Mouse (Mus musculus): ENCODE results near the gene Kalrn. TPM values are rescaled to one million over a fixed set of nuclear protein-coding genes. Genes with fewer than 3 reads are reported as not detected.

Kalrn gene
- polyA plus RNA-seq, 1 experiment from 2014 or later = 30.0 TPM

DNA sequence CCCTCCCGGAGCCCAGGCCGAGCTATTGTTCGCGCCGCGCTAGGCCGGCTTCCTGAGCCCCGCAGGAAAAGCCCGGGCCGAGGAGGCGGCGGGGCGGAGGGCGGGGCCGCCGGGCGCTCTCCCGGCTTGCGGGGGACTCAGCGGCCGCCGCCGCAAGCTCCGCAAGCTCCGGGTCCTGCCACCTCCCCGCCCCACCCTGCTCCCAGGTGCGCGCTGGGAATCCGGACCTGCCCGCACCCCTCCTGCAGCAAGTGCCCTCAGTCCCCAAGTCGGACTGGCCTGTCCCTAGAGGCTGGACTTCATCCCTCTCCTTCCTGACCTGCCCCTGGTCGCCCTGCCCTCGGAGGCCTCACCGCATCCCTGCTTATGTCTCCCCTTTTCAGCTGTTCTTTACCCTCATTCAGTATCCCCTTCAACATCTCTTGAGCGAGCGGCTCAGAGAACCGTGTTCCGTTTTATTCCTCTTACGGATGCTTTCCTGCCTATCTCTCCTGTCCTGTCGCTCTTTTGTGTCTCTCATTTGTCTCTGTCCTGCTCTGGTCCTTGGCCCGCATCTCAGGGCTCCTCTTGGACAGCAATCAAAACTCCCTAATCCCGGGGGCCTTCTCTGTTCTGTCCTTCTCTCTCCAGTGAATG is 642 bp upstream of the Kalrn start:
- ATAC-seq (ENCODE audit: low FRiP score) = peak; percentile 84
- no peaks in the 10 kb centered on the region for H3K9me3 ChIP-seq
- peak overlapping the region; percentile 94 for H3K4me3 ChIP-seq (replicated peaks)
- peak overlapping the region; percentile 70 for H3K4me2 ChIP-seq
- peak overlapping the region; percentile 98 for H3K27ac ChIP-seq
- 1% methylated on average over 41 of the region's 42 CpGs for WGBS
- no peaks in the 10 kb centered on the region for H3K36me3 ChIP-seq (replicated peaks)
- H3K4me1 ChIP-seq = peaks cover 31% of the 10 kb centered on the region
- peak overlapping the region; percentile 98 for H3K9ac ChIP-seq
- H3K27me3 ChIP-seq = no peaks in the 10 kb centered on the region

- no peaks in the 10 kb centered on the region for H3K27me3 ChIP-seq
- H3K4me1 ChIP-seq = peaks cover 33% of the 10 kb centered on the region
- H3K36me3 ChIP-seq (replicated peaks) = no peaks in the 10 kb centered on the region
- H3K4me2 ChIP-seq = peak overlapping the region; percentile 70
- no peak for ATAC-seq (ENCODE audit: low FRiP score)
- peak overlapping the region; percentile 98 for H3K27ac ChIP-seq
- peak overlapping the region; percentile 98 for H3K9ac ChIP-seq
- no peaks in the 10 kb centered on the region for H3K9me3 ChIP-seq
- peak overlapping the region; percentile 94 for H3K4me3 ChIP-seq (replicated peaks)
- under 1% methylated on average over 61 of the region's 61 CpGs for WGBS
These were observed 754 bp downstream of the Kalrn start for GRCm38 (mm10) chr16:34572406-34573150.

GRCm38 (mm10) chr16:34571931-34572405 is 1.4 kb downstream of the Kalrn start:
- under 1% methylated on average over 10 of the region's 10 CpGs for WGBS
- H3K36me3 ChIP-seq (replicated peaks) = no peaks in the 10 kb centered on the region
- no peak for ATAC-seq (ENCODE audit: low FRiP score)
- peaks cover 33% of the 10 kb centered on the region for H3K4me1 ChIP-seq
- peak overlapping the region; percentile 98 for H3K9ac ChIP-seq
- no peaks in the 10 kb centered on the region for H3K27me3 ChIP-seq
- H3K9me3 ChIP-seq = no peaks in the 10 kb centered on the region
- H3K4me2 ChIP-seq = peak overlapping the region; percentile 70
- H3K4me3 ChIP-seq (replicated peaks) = peak overlapping the region; percentile 94
- peak overlapping the region; percentile 98; the same call in 1 of the 2 replicates for H3K27ac ChIP-seq

- ATAC-seq (ENCODE audit: low FRiP score) = no peak
- WGBS = 54% methylated on average over 2 of the region's 2 CpGs
- Histone ChIP-seq H3K36me3 (replicated peaks) (no peaks in the 10 kb centered on the region), H3K9ac (no peak overlapping the region), H3K27me3 (no peaks in the 10 kb centered on the region), H3K4me3 (replicated peaks) (no peak overlapping the region), H3K27ac (no peak overlapping the region), H3K4me1 (peaks cover 50% of the 10 kb centered on the region), H3K4me2 (no peak overlapping the region), H3K9me3 (no peaks in the 10 kb centered on the region)
These were observed 3.4 kb downstream of the Kalrn start for GRCm38 (mm10) chr16:34569897-34570296.

DNA sequence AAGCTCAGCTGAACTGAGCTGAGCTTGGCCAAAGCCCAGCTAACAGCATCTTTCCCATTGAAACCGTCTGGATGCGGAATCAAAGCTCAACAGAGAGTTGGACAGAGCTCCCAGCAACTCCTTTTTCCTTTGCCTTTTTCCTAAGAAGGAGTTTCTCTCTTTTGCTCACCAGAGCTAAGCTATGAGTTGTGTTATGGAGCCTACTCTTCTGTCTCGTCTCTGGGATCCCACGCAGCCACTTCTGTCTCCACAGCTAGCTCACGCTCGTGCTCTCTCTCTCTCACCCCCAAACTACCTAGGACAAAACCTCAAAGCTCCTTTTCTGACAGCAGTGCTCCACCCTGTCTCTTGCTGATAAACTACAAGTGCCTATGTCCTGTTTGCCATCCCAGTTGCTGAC is 4.5 kb downstream of the Kalrn start:
- Histone ChIP-seq H3K9ac (no peak overlapping the region), H3K4me3 (replicated peaks) (no peak overlapping the region), H3K27me3 (no peaks in the 10 kb centered on the region), H3K27ac (no peak overlapping the region), H3K36me3 (replicated peaks) (no peaks in the 10 kb centered on the region), H3K4me2 (no peak overlapping the region), H3K9me3 (no peaks in the 10 kb centered on the region), H3K4me1 (peaks cover 58% of the 10 kb centered on the region)
- ATAC-seq (ENCODE audit: low FRiP score) = no peak
- WGBS = 87% methylated on average over 6 of the region's 6 CpGs

- 84% methylated on average over 11 of the region's 11 CpGs for WGBS
- 0 out of 2 replicates have a peak overlapping the region, but pooled peaks have one; percentile 27 for H3K27ac ChIP-seq
- no peaks in the 10 kb centered on the region for H3K36me3 ChIP-seq (replicated peaks)
- H3K4me2 ChIP-seq = no peak overlapping the region
- peaks cover 70% of the 10 kb centered on the region for H3K4me1 ChIP-seq
- no peak overlapping the region for H3K9ac ChIP-seq
- no peak overlapping the region for H3K4me3 ChIP-seq (replicated peaks)
- no peak for ATAC-seq (ENCODE audit: low FRiP score)
- no peaks in the 10 kb centered on the region for H3K9me3 ChIP-seq
- no peaks in the 10 kb centered on the region for H3K27me3 ChIP-seq
These were observed 9.6 kb downstream of the Kalrn start for GRCm38 (mm10) chr16:34563593-34564280.

DNA sequence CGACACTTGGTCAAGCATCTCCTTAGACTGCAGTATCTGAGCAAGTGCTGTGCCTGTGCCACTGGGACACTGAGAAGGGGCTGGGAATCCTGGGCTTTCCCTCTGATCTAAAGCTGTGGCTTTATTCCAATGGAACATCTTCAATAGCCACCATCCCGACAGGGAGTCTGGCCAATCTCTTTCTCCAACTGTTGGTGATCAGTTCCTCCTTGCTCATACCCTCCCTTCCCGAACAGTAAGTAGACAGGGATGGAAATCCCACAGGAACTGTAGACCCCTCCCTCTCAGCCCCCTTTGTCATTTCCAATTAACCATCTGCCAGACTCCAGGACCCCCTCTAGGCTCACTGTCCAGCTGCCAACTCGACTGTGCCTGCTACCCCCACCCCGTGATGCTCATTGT is 11.6 kb downstream of the Kalrn start:
- Histone ChIP-seq H3K9me3 (no peaks in the 10 kb centered on the region), H3K4me2 (peak overlapping the region; percentile 26), H3K27ac (peak overlapping the region; percentile 75), H3K4me3 (replicated peaks) (no peak overlapping the region; the same call in 1 of the 2 replicates), H3K27me3 (no peaks in the 10 kb centered on the region), H3K9ac (no peak overlapping the region), H3K4me1 (peaks cover 84% of the 10 kb centered on the region), H3K36me3 (replicated peaks) (no peaks in the 10 kb centered on the region)
- peak; percentile 82 for ATAC-seq (ENCODE audit: low FRiP score)
- 12% methylated on average over 5 of the region's 5 CpGs for WGBS

DNA sequence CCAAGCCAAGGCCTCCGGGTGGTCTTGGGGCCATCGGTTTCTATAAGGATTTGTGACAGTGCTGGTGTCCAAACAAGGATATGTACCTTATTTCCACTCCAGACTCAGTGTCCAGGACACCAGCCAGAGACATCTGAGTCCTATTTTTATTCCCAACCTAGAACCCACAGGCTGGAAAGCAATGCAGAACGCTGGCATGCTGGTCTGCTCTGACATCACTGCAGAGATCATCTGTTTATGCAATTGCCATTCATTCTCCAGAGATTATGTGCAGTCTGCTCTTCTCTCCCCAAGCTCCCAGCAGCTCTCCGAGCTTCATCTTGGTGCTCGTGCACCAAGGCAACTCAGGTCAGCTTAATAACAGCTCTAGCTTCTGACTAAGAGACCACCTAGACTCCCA is 12.5 kb downstream of the Kalrn start:
- Histone ChIP-seq H3K4me2 (no peak overlapping the region), H3K4me3 (replicated peaks) (no peak overlapping the region), H3K4me1 (peaks cover 76% of the 10 kb centered on the region), H3K9ac (no peak overlapping the region), H3K36me3 (replicated peaks) (no peaks in the 10 kb centered on the region), H3K27me3 (no peaks in the 10 kb centered on the region), H3K9me3 (no peaks in the 10 kb centered on the region), H3K27ac (peak overlapping the region; percentile 48)
- WGBS = 69% methylated on average over 5 of the region's 5 CpGs
- ATAC-seq (ENCODE audit: low FRiP score) = no peak

GRCm38 (mm10) chr16:34560411-34560810 is 12.9 kb downstream of the Kalrn start:
- H3K4me1 ChIP-seq = peaks cover 72% of the 10 kb centered on the region
- 92% methylated on average over 2 of the region's 2 CpGs for WGBS
- no peak overlapping the region for H3K4me2 ChIP-seq
- no peak overlapping the region for H3K4me3 ChIP-seq (replicated peaks)
- no peak overlapping the region for H3K9ac ChIP-seq
- no peaks in the 10 kb centered on the region for H3K36me3 ChIP-seq (replicated peaks)
- H3K27ac ChIP-seq = no peak overlapping the region
- no peak for ATAC-seq (ENCODE audit: low FRiP score)
- H3K9me3 ChIP-seq = no peaks in the 10 kb centered on the region
- H3K27me3 ChIP-seq = no peaks in the 10 kb centered on the region

DNA sequence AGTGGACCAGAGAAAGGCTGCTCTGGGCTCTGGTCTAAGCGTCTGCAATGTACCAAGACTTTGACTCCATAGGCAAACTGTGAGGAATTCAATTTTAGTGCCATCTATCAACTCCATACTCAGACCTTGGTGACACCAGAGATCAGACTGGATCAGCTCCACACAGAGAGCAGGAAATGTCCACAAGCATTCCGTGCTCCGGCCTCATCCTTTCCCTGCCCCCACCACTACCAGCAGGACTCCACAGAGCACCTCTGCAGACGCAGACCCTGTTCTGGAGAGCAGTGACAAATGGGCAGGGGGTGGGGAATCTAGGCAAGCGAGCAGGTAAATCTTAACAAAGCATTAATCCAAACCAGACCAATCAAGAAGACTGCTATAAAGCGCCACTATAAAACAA is 15.4 kb downstream of the Kalrn start:
- Histone ChIP-seq H3K9ac (no peak overlapping the region), H3K4me3 (replicated peaks) (no peak overlapping the region), H3K4me2 (no peak overlapping the region), H3K4me1 (peaks cover 65% of the 10 kb centered on the region), H3K9me3 (no peaks in the 10 kb centered on the region), H3K27me3 (no peaks in the 10 kb centered on the region), H3K27ac (no peak overlapping the region), H3K36me3 (replicated peaks) (no peaks in the 10 kb centered on the region)
- 59% methylated on average over 6 of the region's 6 CpGs for WGBS
- ATAC-seq (ENCODE audit: low FRiP score) = no peak

DNA sequence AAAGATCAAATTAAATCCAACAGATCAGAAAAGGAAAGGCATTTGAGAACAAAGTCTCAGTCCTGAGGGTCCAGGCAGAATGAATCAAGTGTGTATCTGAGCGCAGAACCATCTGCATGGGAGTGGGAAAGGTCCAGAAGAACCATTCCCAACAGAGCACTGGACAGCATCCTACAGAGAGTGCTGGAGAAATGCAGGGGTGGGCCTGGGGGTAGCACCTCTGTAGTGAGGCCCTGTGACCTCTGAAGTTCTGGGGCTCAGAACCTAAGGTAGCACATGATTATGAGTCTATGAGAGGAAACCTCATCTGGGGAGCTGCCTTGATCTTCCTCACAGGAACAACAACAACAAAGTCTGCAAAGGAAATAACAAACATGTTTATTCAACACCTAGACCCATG is 20.6 kb downstream of the Kalrn start:
- WGBS = 63% methylated on average over 1 of the region's 1 CpGs
- Histone ChIP-seq H3K4me1 (peaks cover 51% of the 10 kb centered on the region), H3K36me3 (replicated peaks) (no peaks in the 10 kb centered on the region), H3K27me3 (no peaks in the 10 kb centered on the region), H3K9me3 (no peaks in the 10 kb centered on the region), H3K27ac (no peak overlapping the region), H3K4me2 (no peak overlapping the region), H3K9ac (no peak overlapping the region), H3K4me3 (replicated peaks) (no peak overlapping the region)
- no peak for ATAC-seq (ENCODE audit: low FRiP score)

DNA sequence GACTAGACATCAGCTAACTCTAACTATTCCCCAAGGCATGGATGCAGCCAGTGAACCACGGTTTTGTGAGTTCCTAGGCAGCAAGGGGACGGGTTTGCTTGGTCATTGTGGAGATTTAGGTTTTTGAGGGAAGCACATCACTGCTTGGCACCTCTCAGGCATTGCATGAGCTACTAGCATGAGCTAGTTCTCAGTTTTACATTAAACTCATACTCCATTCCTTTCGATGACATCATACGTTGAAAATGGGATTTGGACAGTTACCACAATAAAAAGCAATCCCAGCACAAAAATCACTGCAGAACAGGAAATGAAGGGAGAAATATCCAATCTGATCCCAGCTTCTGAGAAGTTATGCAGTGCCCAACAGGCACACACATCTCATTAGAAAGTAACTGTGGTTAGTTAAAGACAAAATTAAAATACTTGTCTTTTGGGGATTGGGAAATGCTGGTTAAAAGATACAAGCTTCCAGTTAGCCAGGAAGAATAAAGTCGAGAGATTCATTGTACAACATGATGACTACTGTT is 23.8 kb downstream of the Kalrn start:
- no peak for ATAC-seq (ENCODE audit: low FRiP score)
- no peaks in the 10 kb centered on the region for H3K36me3 ChIP-seq (replicated peaks)
- H3K27me3 ChIP-seq = no peaks in the 10 kb centered on the region
- H3K4me2 ChIP-seq = no peak overlapping the region
- no peak overlapping the region for H3K27ac ChIP-seq
- no peak overlapping the region for H3K9ac ChIP-seq
- H3K4me3 ChIP-seq (replicated peaks) = no peak overlapping the region
- H3K9me3 ChIP-seq = no peaks in the 10 kb centered on the region
- H3K4me1 ChIP-seq = peaks cover 55% of the 10 kb centered on the region
- WGBS = 84% methylated on average over 5 of the region's 5 CpGs
